Comparison of ENCODE assay signal across 13 mouse cellular contexts in the genomic region with DNA sequence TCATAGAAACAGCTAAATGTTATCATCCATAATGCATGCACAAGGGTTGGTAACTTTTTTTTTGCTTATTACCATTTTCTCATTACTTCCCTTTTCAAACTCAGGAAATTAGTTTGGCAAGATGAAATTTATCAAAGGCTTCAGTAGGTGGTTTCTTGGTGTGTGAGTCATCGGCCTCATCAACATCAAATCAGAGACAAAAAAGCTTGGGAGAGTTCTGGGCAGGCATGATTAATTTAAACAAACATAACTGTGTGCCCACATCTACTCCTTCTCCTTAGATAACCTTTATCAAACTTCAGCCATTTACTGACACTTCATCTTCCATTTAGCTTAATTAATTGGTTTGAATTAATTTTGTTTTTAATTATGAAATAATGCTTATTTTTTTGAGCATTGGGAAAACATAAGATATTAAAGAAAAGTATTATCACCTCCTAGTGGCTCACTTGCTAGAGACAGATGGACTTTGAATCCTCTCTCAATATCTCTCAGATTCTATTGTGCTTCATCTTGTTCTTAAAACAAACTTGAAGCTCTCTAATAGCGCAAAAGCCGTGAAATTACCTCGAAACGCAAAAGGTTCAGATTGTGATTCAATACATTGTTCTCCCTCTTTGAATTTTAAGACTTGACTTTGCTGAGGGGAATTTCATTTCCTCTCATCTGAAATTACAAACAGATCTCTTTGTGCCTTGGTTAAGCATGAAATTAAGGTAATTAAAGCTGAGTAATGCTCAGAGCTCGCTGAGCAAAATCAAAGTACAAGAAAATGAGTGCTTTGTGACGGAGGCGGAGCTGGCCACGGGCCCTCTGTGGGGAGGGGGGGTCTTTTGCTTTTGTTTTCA.
DNase-seq lines count a peak whose midpoint lies in the region; ATAC-seq and TF ChIP-seq lines count a peak whose summit lies in the region.
"Had no signal": no experiment of that assay in that cellular context is flagged by ENCODE, and none has a peak within 500 bp of the region (broad histone marks: within the 10 kb centered on the region; RNA-seq: fewer than 3 reads in every experiment).

No protein-coding gene starts in this region.

- no peaks in the 10 kb centered on the region for H3K4me1 ChIP-seq in MEL (ENCODE audit: control insufficient read depth in 1 of 2, insufficient read depth in 2 of 2, low read length in 2 of 2)
- peaks cover 10% of the 10 kb centered on the region for H3K4me1 ChIP-seq in forebrain, embryonic 10.5 days
- H3K4me1 ChIP-seq: limb, embryonic 15.5 days; lung, embryonic 15.5 days had no signal

- DNase-seq in embryo, embryonic 10.5 days (ENCODE audit: low spot score) = peak; percentile 36
- no peak for DNase-seq in embryo, embryonic 10 days (ENCODE audit: low spot score)
- peak; percentile 44 for DNase-seq in MEL (ENCODE audit: low read depth, low spot score)
- peak; percentile 15 for DNase-seq in forebrain, embryonic 10.5 days (ENCODE audit: extremely low spot score, low spot score)
- peak; percentile 4 for DNase-seq in mesoderm, embryonic 11.5 days (ENCODE audit: low read depth, low spot score)
- DNase-seq in cerebellum, adult 11 months = no peak
- no peak for DNase-seq in retina, embryonic 14.5 days (ENCODE audit: low spot score)
- DNase-seq: heart, adult 11 months; heart, postnatal 14 days; kidney, adult 8-10 months had no signal

- no peaks in the 10 kb centered on the region for H3K9me3 ChIP-seq in MEL (replicated peaks; ENCODE audit: insufficient read depth, low read length)
- H3K9me3 ChIP-seq in forebrain, embryonic 10.5 days = no peaks in the 10 kb centered on the region
- H3K9me3 ChIP-seq: limb, embryonic 15.5 days; lung, embryonic 15.5 days had no signal

- no peak for TF ChIP-seq CTCF in MEL (IDR thresholded peaks at IDR 0.05 in 2 of 3, conservative IDR thresholded peaks at IDR 0.05 in 1 of 3; ENCODE audit: control insufficient read depth in 1 of 3, insufficient read depth in 1 of 3, low read depth in 2 of 3, low read length in 3 of 3, poor library complexity in 1 of 3, severe bottlenecking in 1 of 3)

- TF ChIP-seq EP300 in MEL (IDR thresholded peaks at IDR 0.05; ENCODE audit: low read depth in 1 of 2, low read length in 2 of 2) = peak; percentile 58 to 71

- H3K36me3 ChIP-seq in MEL (ENCODE audit: control insufficient read depth in 1 of 2, insufficient read depth in 2 of 2, low read length in 2 of 2) = peaks cover 0 to 3% of the 10 kb centered on the region in 2 experiments; a peak in 2 of 4 replicates
- H3K36me3 ChIP-seq in forebrain, embryonic 10.5 days (replicated peaks) = no peaks in the 10 kb centered on the region
- H3K36me3 ChIP-seq: limb, embryonic 15.5 days; lung, embryonic 15.5 days had no signal

- no peak for TF ChIP-seq RAD21 in MEL (IDR thresholded peaks at IDR 0.05; ENCODE audit: low read depth, low read length)

- H3K4me3 ChIP-seq in MEL (ENCODE audit: control insufficient read depth in 1 of 2, insufficient read depth in 1 of 2, low read depth in 2 of 2, low read length in 2 of 2) = no peak overlapping the region
- H3K4me3 ChIP-seq in forebrain, embryonic 10.5 days = no peak overlapping the region
- H3K4me3 ChIP-seq: limb, embryonic 15.5 days; lung, embryonic 15.5 days had no signal

- TF ChIP-seq POLR2A in MEL (IDR thresholded peaks at IDR 0.05; ENCODE audit: control insufficient read depth in 1 of 2, insufficient read depth in 1 of 2, low read depth in 1 of 2, low read length in 2 of 2, poor library complexity in 1 of 2) = no peak

- 31% methylated on average over 9 of the region's 9 CpGs for WGBS in forebrain, embryonic 10.5 days

- H3K27me3 ChIP-seq in MEL (ENCODE audit: control insufficient read depth in 1 of 2, insufficient read depth in 2 of 2, low read length in 2 of 2) = no peaks in the 10 kb centered on the region; a peak in 1 of 4 replicates
- peaks cover 16% of the 10 kb centered on the region for H3K27me3 ChIP-seq in forebrain, embryonic 10.5 days (ENCODE audit: poor library complexity, severe bottlenecking)
- H3K27me3 ChIP-seq: limb, embryonic 15.5 days; lung, embryonic 15.5 days had no signal

- H3K27ac ChIP-seq in MEL (ENCODE audit: control insufficient read depth, low read depth, low read length) = no peak overlapping the region
- H3K27ac ChIP-seq in forebrain, embryonic 10.5 days = no peak overlapping the region
- H3K27ac ChIP-seq: limb, embryonic 15.5 days; lung, embryonic 15.5 days had no signal

- no peak overlapping the region for H3K9ac ChIP-seq in MEL (ENCODE audit: control insufficient read depth, low read depth, low read length, poor library complexity, severe bottlenecking)
- H3K9ac ChIP-seq: limb, embryonic 15.5 days; lung, embryonic 15.5 days had no signal

- no peak for ATAC-seq in megakaryocyte progenitor cell, adult 5-6 weeks (replicated peaks; ENCODE audit: poor library complexity)

- no peaks in the 10 kb centered on the region for H3K79me2 ChIP-seq in MEL (ENCODE audit: control insufficient read depth, insufficient read depth, low read length, poor library complexity)

TF ChIP-seq in MEL, 35 proteins besides CTCF, POLR2A, EP300 and RAD21:
- TF ChIP-seq MYB (IDR thresholded peaks at IDR 0.05; ENCODE audit: low read depth, low read length) (no peak), ELF1 (IDR thresholded peaks at IDR 0.05; ENCODE audit: low read depth, low read length) (no peak), TCF12 (IDR thresholded peaks at IDR 0.05; ENCODE audit: low read depth, low read length) (peak; percentile 27; the same call in 1 of the 2 replicates), GABPA (IDR thresholded peaks at IDR 0.05; ENCODE audit: low read depth, low read length) (no peak), KAT2A (conservative IDR thresholded peaks at IDR 0.05; ENCODE audit: low read depth, low read length) (no peak), TAL1 (IDR thresholded peaks at IDR 0.05; ENCODE audit: low read length) (peak; percentile 35), GATA1 (IDR thresholded peaks at IDR 0.05; ENCODE audit: low read depth, low read length) (peak; percentile 37), MEF2A (IDR thresholded peaks at IDR 0.05; ENCODE audit: extremely low read depth, insufficient replicate concordance, low read depth, low read length, poor library complexity, severe bottlenecking) (no peak), RCOR1 (IDR thresholded peaks at IDR 0.05; ENCODE audit: low read depth, low read length) (peak; percentile 54; the same call in 1 of the 2 replicates)

Comparison
In these comparisons a context has a peak if more than half of its experiments do, and no peak if none do; other contexts are left out.
1. DNase-seq: peak in embryo, embryonic 10.5 days (single experiment), MEL (single experiment), forebrain, embryonic 10.5 days (single experiment) and mesoderm, embryonic 11.5 days (single experiment); none in embryo, embryonic 10 days (single experiment), cerebellum, adult 11 months (single experiment) and retina, embryonic 14.5 days (single experiment).